Mouse (Mus musculus) E14TG2a.4 (cell line): Measurements from ENCODE around the gene Wwox.

Experiments used
- CTCF ChIP-seq: conservative IDR thresholded peaks from 2 replicates; pipeline ENCODE4 v1.5.1; 2014; ENCODE audit warnings: low read length
- NANOG ChIP-seq: IDR thresholded peaks from 2 replicates; pipeline ENCODE4 v1.6.1; 2014; ENCODE audit warnings: borderline replicate concordance, low read length, mixed read lengths

- TF ChIP-seq CTCF (no peak), NANOG (no peak)
Measured at GRCm38 (mm10) chr8:114641809-114642208, 202.4 kb downstream of the Wwox start.
